Comparison of ENCODE assay signal across 16 mouse cellular contexts in the genomic region with DNA sequence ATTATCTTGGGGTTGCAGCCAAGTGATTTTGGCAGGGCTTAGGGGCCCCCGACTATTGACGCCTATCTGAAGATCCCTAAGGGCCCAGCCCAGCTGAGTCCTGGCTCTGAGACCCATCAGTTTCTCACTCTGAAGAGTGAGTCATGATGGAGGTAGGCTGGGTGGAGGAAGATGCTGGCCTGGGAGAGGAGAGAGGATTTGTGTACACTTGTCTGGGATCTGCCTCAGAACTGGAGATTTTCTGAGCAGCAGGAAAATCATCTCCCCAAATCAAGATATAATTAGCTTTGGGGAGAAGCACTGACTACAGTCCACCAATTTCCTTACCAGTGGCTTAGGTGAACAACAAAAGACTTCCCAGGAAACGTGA.
DNase-seq lines count a peak whose midpoint lies in the region; ATAC-seq and TF ChIP-seq lines count a peak whose summit lies in the region.
"Had no signal": no experiment of that assay in that cellular context is flagged by ENCODE, and none has a peak within 500 bp of the region (broad histone marks: within the 10 kb centered on the region; RNA-seq: fewer than 3 reads in every experiment).

No protein-coding gene starts in this region.

- no peaks in the 10 kb centered on the region for H3K36me3 ChIP-seq in forebrain, embryonic 14.5 days (ENCODE audit: control insufficient read depth, insufficient read depth, low read length)
- no peaks in the 10 kb centered on the region for H3K36me3 ChIP-seq in midbrain, embryonic 15.5 days (replicated peaks)

- H3K9ac ChIP-seq in forebrain, embryonic 14.5 days (ENCODE audit: low read length), result no peak overlapping the region
- H3K9ac ChIP-seq in midbrain, embryonic 15.5 days, result no peak overlapping the region

- no peak for DNase-seq in left cerebral cortex, adult 2 months (ENCODE audit: extremely low spot score in 1 of 2, low spot score in 2 of 2)
- no peak for DNase-seq in left cerebral cortex, adult 8-10 months (ENCODE audit: low spot score in 2 of 2)
- peak; percentile 75 for DNase-seq in brain, adult 2 months (ENCODE audit: low read depth, low spot score)
- no peak for DNase-seq in forebrain, embryonic 14.5 days (ENCODE audit: low spot score)
- DNase-seq in Muller cell, postnatal 12 days (ENCODE audit: inconsistent ontology term), result no peak
- DNase-seq in lung, postnatal 4 days, result no peak
- no peak for DNase-seq in spleen, postnatal 4 days (ENCODE audit: low spot score in 2 of 2)
- DNase-seq: cerebellum, adult 9-10 months; embryo, embryonic 11 days; heart, postnatal 14 days; kidney, adult 11 months; kidney, postnatal 36 days; layer of hippocampus, postnatal 36 days; lung, adult 2 months; thymus, adult 2 months had no signal

- H3K4me3 ChIP-seq in left cerebral cortex, adult 2 months, result no peak overlapping the region
- no peak overlapping the region for H3K4me3 ChIP-seq in forebrain, embryonic 14.5 days (ENCODE audit: low read depth, low read length)
- H3K4me3 ChIP-seq in midbrain, embryonic 15.5 days, result no peak overlapping the region

- no peaks in the 10 kb centered on the region for H3K27me3 ChIP-seq in forebrain, embryonic 14.5 days (replicated peaks; ENCODE audit: control insufficient read depth, insufficient read depth, low read length)
- H3K27me3 ChIP-seq in midbrain, embryonic 15.5 days (replicated peaks), result no peaks in the 10 kb centered on the region

- ATAC-seq in forebrain, embryonic 14.5 days, result no peak; the same call in 1 of the 2 replicates
- ATAC-seq in midbrain, embryonic 15.5 days (replicated peaks), result no peak

- no peak for TF ChIP-seq CTCF in left cerebral cortex, adult 2 months (IDR thresholded peaks at IDR 0.05)

- no peaks in the 10 kb centered on the region for H3K9me3 ChIP-seq in forebrain, embryonic 14.5 days (replicated peaks; ENCODE audit: control insufficient read depth, low read length)
- no peaks in the 10 kb centered on the region for H3K9me3 ChIP-seq in midbrain, embryonic 15.5 days

- H3K27ac ChIP-seq in left cerebral cortex, adult 2 months, result peak overlapping the region; percentile 58
- H3K27ac ChIP-seq in forebrain, embryonic 14.5 days (ENCODE audit: low read depth, low read length), result peak overlapping the region; percentile 55; the same call in 1 of the 2 replicates
- peak overlapping the region; percentile 68 for H3K27ac ChIP-seq in midbrain, embryonic 15.5 days

- 30% methylated on average over 3 of the region's 3 CpGs for WGBS in forebrain, embryonic 14.5 days
- 40% methylated on average over 3 of the region's 3 CpGs for WGBS in midbrain, embryonic 15.5 days

- peaks cover 66% of the 10 kb centered on the region for H3K4me1 ChIP-seq in forebrain, embryonic 14.5 days (ENCODE audit: control insufficient read depth, insufficient read depth, low read length)
- H3K4me1 ChIP-seq in midbrain, embryonic 15.5 days, result peaks cover 77% of the 10 kb centered on the region

- peak overlapping the region; percentile 25 for H3K4me2 ChIP-seq in forebrain, embryonic 14.5 days (ENCODE audit: low read length)
- no peak overlapping the region for H3K4me2 ChIP-seq in midbrain, embryonic 15.5 days

- intact Hi-C loops in left cerebral cortex, adult 2 months (cut with DNase I), result no loop called here
